Mouse (Mus musculus): Measurements from ENCODE around the gene Mapk9. TPM values are rescaled to one million over a fixed set of nuclear protein-coding genes. Genes with fewer than 3 reads are reported as not detected.

Gene Mapk9
- polyA plus RNA-seq, 1 experiment from 2014 or later: 54.0 TPM

DNA sequence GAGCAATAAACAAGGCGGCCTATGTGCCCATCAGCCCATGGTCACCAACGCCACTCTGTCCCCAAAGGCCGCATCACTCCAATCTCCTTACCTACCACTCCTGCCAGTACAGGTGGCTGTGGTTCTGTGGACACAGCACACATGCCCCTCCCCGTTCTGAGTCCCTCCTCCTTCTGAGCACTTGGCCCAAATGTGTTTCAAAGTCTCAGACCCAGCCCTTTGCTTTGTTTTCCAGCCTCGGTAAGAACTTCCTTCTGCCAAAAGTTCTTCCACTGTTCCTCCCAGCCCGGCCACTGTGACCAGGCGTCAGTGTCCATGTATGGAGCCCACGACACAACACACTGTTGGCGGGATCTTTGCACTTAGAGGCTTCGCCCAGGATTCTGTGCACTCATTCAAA, 2.2 kb upstream of the Mapk9 start:
- Histone ChIP-seq H3K4me1 (replicated peaks) (peaks cover 26% of the 10 kb centered on the region), H3K27ac (no peak overlapping the region), H3K4me3 (no peak overlapping the region), H3K27me3 (no peaks in the 10 kb centered on the region), H3K4me2 (no peak overlapping the region), H3K9ac (no peak overlapping the region), H3K9me3 (no peaks in the 10 kb centered on the region), H3K36me3 (no peaks in the 10 kb centered on the region)
- ATAC-seq (ENCODE audit: low FRiP score): no peak
- WGBS: 92% methylated on average over 10 of the region's 10 CpGs

DNA sequence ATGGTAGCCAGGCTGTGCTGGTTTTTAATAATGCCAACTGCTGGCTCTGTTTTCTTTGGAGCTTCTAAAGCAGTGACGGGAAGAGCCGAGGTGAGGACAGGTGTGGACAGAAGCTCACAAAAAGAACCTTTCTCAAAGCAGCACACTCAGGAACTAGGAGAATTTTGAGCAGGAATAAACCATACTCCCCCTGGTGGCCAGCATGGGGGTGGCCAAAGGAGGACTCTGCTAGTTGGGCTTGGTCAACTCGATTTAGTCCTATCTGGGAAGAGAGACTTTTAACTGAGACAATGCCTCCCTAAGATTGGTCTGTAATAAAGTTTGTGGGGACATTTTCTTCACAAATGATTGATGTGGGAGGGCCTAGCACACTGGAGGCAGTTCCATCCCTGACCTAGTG, 1.6 kb upstream of the Mapk9 start:
- WGBS: 60% methylated on average over 3 of the region's 3 CpGs

DNA sequence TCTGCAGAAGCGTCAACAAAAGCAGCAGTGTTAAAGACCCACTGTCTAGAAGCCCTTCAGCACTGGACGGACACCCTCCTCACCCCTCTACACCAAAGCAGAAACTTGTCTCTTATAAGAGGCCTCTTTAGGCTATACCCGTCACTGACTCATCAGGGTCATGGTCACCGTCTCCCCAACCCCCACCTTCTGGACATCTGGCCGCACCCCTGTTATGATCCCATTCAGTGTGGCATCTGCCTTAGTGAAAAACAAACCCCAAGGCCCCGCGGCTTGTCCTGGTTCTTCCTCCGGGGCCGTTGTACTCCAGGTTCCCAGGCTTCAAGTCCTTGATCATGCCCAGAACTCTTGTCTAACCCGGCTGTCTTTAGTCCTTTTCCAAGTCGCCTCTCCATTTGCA, 593 bp upstream of the Mapk9 start:
- Histone ChIP-seq H3K4me1 (replicated peaks) (peaks cover 26% of the 10 kb centered on the region), H3K9me3 (no peaks in the 10 kb centered on the region), H3K4me2 (peak overlapping the region; percentile 78), H3K27ac (peak overlapping the region; percentile 94), H3K9ac (peak overlapping the region; percentile 99), H3K4me3 (peak overlapping the region; percentile 97), H3K27me3 (no peaks in the 10 kb centered on the region), H3K36me3 (peaks cover 13% of the 10 kb centered on the region)
- ATAC-seq (ENCODE audit: low FRiP score): peak; percentile 25; the same call in 1 of the 2 replicates
- WGBS: 44% methylated on average over 11 of the region's 11 CpGs

More for the DNA sequence above, 1.6 kb upstream of the Mapk9 start:
- Histone ChIP-seq H3K9ac (no peak overlapping the region), H3K27ac (no peak overlapping the region), H3K4me3 (no peak overlapping the region), H3K4me1 (replicated peaks) (peaks cover 26% of the 10 kb centered on the region), H3K27me3 (no peaks in the 10 kb centered on the region), H3K36me3 (peaks cover 3% of the 10 kb centered on the region), H3K9me3 (no peaks in the 10 kb centered on the region), H3K4me2 (no peak overlapping the region)
- ATAC-seq (ENCODE audit: low FRiP score): no peak

DNA sequence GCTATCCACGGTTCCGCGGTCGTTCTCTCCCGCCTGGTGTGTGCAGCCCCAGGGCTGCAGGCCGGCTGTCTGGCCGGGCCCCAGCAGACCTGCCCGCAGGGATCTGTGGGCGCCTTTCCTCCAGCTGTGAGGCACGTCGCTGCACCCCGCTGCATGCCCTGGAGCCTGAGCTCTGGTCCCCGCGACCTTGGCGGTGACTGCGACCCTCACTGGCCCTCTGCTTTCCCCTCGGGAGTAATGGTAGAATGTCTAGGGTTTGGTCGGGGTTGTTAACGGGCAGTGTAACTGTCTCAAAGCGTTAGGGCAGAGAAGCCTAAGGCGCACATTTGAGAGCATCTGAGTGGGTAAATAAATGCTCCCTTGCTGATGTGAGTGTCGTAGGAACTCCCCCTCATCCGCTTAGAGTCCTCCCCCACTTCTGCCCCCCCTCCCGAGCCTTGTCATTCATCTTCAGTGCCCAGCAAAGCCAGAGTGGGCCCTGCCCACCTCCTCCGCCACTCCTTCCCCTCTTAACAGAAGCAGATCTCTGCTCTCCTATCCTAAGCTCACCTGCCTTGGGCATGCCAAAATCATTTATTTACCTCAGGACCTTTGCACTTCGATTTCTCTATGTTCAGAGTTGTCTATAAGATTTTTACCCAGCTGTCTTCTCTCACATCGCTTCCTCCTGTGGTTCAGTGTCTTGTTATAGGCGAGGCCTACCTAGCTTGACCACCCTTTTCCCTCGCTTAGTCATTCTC, 690 bp downstream of the Mapk9 start:
- H3K27me3 ChIP-seq: no peaks in the 10 kb centered on the region
- peak overlapping the region; percentile 97 for H3K4me3 ChIP-seq
- H3K36me3 ChIP-seq: peaks cover 13% of the 10 kb centered on the region
- peak overlapping the region; percentile 78 for H3K4me2 ChIP-seq
- peak overlapping the region; percentile 99 for H3K9ac ChIP-seq
- peaks cover 30% of the 10 kb centered on the region for H3K4me1 ChIP-seq (replicated peaks)
- ATAC-seq (ENCODE audit: low FRiP score): peak; percentile 9
- no peaks in the 10 kb centered on the region for H3K9me3 ChIP-seq
- 8% methylated on average over 28 of the region's 29 CpGs for WGBS
- H3K27ac ChIP-seq: peak overlapping the region; percentile 94

DNA sequence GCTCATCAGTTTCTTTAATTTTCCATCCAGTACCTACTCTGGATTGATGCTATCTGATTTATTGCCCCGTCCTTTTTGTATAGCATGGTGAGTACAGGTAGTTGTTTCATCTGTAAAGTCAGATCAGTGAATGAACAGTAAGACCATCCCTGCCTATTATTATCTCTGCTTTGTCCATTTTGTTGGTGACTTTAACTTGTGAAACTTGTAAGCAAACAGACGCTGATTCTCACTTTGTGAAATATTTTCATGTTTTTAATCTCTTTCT, 1.2 kb downstream of the Mapk9 start:
- no peaks in the 10 kb centered on the region for H3K9me3 ChIP-seq
- peak overlapping the region; percentile 94 for H3K27ac ChIP-seq
- H3K4me2 ChIP-seq: peak overlapping the region; percentile 78
- ATAC-seq (ENCODE audit: low FRiP score): no peak
- H3K4me3 ChIP-seq: peak overlapping the region; percentile 97
- H3K4me1 ChIP-seq (replicated peaks): peaks cover 30% of the 10 kb centered on the region
- 81% methylated on average over 2 of the region's 2 CpGs for WGBS
- H3K36me3 ChIP-seq: peaks cover 13% of the 10 kb centered on the region
- peak overlapping the region; percentile 99 for H3K9ac ChIP-seq
- H3K27me3 ChIP-seq: no peaks in the 10 kb centered on the region

DNA sequence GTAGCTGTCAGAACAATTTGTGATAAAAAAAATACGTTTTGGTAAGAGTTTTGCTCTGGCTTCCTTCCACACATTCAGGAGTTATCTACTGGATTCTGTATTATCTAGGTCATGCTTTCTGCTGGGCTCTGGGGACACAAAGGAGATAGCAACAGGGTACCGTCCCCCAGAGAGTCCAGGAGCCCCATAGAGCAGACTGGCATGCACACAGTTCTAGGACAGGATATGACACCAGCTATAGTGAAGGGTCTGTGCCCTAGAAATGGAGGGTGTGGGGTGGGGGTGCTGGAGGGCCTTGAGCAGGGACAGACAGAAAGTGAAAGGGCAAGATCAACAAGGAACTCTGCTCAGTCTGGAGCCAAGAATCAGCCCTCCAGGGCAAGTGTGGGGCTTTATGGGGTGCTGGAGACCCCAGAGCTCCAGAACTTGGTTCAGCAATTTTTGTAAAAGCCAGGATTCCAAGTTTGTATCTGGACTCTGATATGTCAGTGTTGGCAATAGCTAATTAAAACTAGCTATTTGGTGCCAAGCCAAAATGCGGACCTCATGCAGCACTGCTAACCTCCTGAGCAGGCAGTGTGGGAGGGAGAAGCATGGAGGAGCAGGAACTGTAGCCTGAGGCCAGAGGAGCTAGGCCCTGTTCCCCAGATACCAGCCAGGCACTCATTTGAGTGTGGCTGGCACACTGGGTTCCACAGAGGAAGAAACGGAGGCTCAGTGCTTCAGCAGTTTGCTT, 1.7 kb downstream of the Mapk9 start:
- H3K4me1 ChIP-seq (replicated peaks): peaks cover 30% of the 10 kb centered on the region
- peak overlapping the region; percentile 35 for H3K27ac ChIP-seq
- peak overlapping the region; percentile 97 for H3K4me3 ChIP-seq
- 62% methylated on average over 4 of the region's 4 CpGs for WGBS
- H3K4me2 ChIP-seq: peak overlapping the region; percentile 78
- H3K9me3 ChIP-seq: no peaks in the 10 kb centered on the region
- peaks cover 13% of the 10 kb centered on the region for H3K36me3 ChIP-seq
- H3K9ac ChIP-seq: peak overlapping the region; percentile 99
- H3K27me3 ChIP-seq: no peaks in the 10 kb centered on the region
- no peak for ATAC-seq (ENCODE audit: low FRiP score)

DNA sequence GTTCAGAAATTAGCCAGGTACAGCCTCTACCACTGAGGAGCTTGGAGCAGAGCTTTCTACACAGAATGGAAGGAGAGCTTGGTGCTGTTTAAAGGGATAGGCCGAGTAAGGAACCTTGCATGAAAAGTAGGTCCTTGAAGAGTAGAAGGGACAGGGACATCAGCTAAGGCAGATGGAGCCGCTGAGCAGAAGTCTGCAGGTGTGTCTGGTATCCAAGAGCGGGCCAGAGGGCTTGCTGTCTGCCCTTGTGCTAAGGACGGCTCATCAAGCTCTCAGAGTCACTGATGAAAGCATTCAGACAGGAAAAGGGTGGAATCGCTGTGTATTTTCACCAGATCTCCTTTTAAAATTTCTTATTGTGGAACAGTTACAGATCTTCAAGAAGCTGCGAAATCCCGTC, 3.8 kb downstream of the Mapk9 start:
- peaks cover 26% of the 10 kb centered on the region for H3K36me3 ChIP-seq
- no peak overlapping the region for H3K4me3 ChIP-seq
- H3K4me2 ChIP-seq: no peak overlapping the region
- H3K9me3 ChIP-seq: no peaks in the 10 kb centered on the region
- WGBS: 91% methylated on average over 7 of the region's 7 CpGs
- H3K9ac ChIP-seq: no peak overlapping the region
- H3K27me3 ChIP-seq: no peaks in the 10 kb centered on the region
- H3K4me1 ChIP-seq (replicated peaks): peaks cover 35% of the 10 kb centered on the region
- no peak overlapping the region for H3K27ac ChIP-seq
- ATAC-seq (ENCODE audit: low FRiP score): no peak

DNA sequence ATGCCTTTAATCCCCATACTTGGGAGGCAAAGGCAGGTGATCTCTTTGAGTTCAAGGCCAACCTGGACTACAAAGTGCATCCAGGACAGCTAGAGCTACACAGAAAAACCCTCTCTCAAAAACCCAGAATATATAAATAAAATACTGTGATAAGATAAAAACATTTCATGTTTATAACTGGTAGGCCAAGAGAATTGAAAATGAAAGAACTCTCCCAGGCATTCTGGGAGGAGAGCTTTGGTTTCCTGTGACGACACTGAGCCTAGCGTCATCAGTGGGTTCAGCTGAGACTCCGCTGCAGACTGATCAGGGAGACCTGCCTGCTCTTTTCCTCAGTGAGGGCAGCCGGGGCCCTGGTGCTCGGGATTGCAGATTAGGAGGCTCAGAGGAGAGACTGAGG, 8.6 kb downstream of the Mapk9 start:
- Histone ChIP-seq H3K9me3 (no peaks in the 10 kb centered on the region), H3K4me3 (no peak overlapping the region), H3K27ac (no peak overlapping the region), H3K9ac (0 out of 2 replicates have a peak overlapping the region, but pooled peaks have one; percentile 35), H3K36me3 (peaks cover 40% of the 10 kb centered on the region), H3K4me2 (no peak overlapping the region), H3K4me1 (replicated peaks) (peaks cover 10% of the 10 kb centered on the region; the same call in 1 of the 2 replicates), H3K27me3 (no peaks in the 10 kb centered on the region)
- 89% methylated on average over 5 of the region's 5 CpGs for WGBS
- ATAC-seq (ENCODE audit: low FRiP score): no peak

DNA sequence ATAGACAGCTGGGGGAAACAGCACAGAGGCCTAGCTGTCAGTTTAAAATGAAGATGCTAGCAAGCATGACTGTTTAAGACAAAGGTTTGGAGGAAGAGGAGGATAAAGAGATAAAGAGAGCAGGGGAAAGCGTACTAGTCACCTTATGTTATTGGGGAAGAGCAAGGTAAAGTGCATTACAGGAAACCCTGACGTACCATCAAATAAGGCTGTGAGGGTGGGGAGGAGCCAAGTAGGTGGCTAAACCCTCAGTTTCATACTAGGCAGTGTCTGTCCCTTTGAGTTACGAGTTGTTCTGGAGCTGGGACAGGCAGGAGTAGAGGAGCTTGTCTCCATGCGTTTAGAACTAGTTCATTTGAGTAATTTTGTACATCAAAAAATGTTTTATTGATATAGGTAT, 14.6 kb downstream of the Mapk9 start:
- H3K4me3 ChIP-seq: no peak overlapping the region
- H3K9ac ChIP-seq: no peak overlapping the region
- no peak overlapping the region for H3K4me2 ChIP-seq
- peaks cover 30% of the 10 kb centered on the region for H3K36me3 ChIP-seq
- WGBS: 94% methylated on average over 4 of the region's 4 CpGs
- H3K9me3 ChIP-seq: no peaks in the 10 kb centered on the region
- H3K4me1 ChIP-seq (replicated peaks): no peaks in the 10 kb centered on the region
- H3K27me3 ChIP-seq: no peaks in the 10 kb centered on the region
- no peak overlapping the region for H3K27ac ChIP-seq
- no peak for ATAC-seq (ENCODE audit: low FRiP score)

DNA sequence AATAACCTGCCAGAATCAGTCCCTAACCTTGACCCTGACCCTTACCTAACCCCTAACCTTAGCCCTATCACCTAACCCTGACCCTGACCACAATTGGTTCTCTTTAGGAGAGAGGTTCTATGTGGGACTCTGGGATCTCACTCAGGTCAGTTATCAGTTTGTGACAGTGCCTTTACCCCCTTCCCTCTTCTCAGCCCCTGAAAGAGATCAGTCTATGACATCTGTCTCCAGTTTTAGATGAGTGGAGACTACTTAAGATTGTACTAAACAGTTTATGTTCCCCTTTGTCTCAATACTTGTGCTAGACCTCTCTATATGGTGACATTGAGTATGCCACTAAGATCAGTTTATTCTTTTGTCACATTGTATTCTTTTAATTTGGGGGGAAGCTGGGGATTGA, 17.4 kb downstream of the Mapk9 start:
- Histone ChIP-seq H3K9ac (no peak overlapping the region), H3K4me1 (replicated peaks) (no peaks in the 10 kb centered on the region), H3K9me3 (no peaks in the 10 kb centered on the region), H3K4me2 (no peak overlapping the region), H3K27ac (no peak overlapping the region), H3K36me3 (peaks cover 33% of the 10 kb centered on the region), H3K27me3 (no peaks in the 10 kb centered on the region), H3K4me3 (no peak overlapping the region)
- ATAC-seq (ENCODE audit: low FRiP score): no peak

DNA sequence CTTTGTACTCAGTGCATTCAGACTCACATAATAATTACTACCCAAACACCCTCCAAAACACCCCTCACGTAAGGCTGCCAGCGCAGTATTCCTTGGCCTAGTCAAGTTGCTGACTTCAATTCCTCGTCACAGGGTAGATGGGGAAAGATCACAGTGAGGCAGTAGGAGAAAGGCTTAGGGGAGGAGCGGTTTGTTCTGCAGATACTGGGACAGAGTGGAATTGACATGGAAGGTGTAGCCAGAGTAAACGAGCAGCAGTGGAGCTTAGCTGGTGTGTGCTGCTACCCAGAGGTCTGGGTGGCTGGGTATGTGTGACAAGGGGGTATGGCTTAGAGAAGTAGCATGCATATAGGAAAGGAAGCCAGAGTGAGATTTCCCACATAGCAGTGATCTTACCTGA, 20.8 kb downstream of the Mapk9 start:
- 95% methylated on average over 5 of the region's 5 CpGs for WGBS
- Histone ChIP-seq H3K4me2 (no peak overlapping the region), H3K36me3 (peaks cover 48% of the 10 kb centered on the region), H3K27ac (no peak overlapping the region), H3K9me3 (no peaks in the 10 kb centered on the region), H3K4me3 (no peak overlapping the region), H3K4me1 (replicated peaks) (no peaks in the 10 kb centered on the region), H3K27me3 (no peaks in the 10 kb centered on the region), H3K9ac (no peak overlapping the region)
- no peak for ATAC-seq (ENCODE audit: low FRiP score)

DNA sequence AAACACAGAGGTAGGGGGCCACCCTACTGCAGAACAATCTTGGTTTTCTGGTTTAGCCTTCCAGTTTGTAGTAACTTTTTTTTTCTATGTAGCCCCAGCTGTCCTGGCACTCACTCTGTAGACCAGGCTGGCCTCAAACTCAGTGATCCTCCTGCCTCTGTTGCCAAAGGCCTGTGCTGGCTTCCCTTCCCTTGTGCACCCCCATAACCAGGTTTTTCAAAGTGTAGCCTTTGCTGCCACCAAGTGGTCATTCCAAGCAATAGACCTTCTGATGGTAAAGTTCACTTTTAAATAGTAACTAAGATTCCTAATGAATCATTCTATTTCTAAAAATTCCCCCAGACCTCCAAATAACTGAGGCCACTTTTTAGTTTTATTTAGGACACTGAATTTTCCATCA, 23.2 kb downstream of the Mapk9 start:
- H3K4me3 ChIP-seq: no peak overlapping the region
- no peak overlapping the region for H3K27ac ChIP-seq
- H3K4me2 ChIP-seq: no peak overlapping the region
- no peaks in the 10 kb centered on the region for H3K4me1 ChIP-seq (replicated peaks)
- ATAC-seq (ENCODE audit: low FRiP score): no peak
- no peaks in the 10 kb centered on the region for H3K9me3 ChIP-seq
- peaks cover 62% of the 10 kb centered on the region for H3K36me3 ChIP-seq
- no peak overlapping the region for H3K9ac ChIP-seq
- H3K27me3 ChIP-seq: no peaks in the 10 kb centered on the region

DNA sequence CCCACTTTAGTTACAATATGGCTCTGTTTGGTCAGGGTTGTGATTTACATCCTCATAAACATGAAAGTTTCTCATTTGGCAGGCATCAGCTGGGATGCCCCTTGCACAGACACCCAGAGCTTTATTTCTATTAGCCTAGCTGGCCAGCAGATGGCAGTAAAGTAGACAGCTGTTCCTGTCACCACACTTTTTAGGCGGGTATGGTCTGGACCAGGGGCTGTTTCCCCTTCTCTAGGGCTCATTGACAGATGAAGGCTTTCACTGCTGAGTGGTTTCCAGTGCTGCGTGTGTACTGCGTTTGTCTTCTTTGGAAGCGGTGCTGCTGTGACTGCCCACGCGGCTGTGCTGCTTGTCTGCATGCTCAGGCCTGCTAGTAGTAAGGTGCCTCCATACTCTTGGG, 25.4 kb downstream of the Mapk9 start:
- H3K4me3 ChIP-seq: no peak overlapping the region
- no peaks in the 10 kb centered on the region for H3K27me3 ChIP-seq
- H3K36me3 ChIP-seq: peaks cover 64% of the 10 kb centered on the region
- no peaks in the 10 kb centered on the region for H3K9me3 ChIP-seq
- H3K4me1 ChIP-seq (replicated peaks): peaks cover 5% of the 10 kb centered on the region; the same call in 1 of the 2 replicates
- no peak overlapping the region for H3K27ac ChIP-seq
- WGBS: 50% methylated on average over 6 of the region's 6 CpGs
- H3K9ac ChIP-seq: no peak overlapping the region
- no peak overlapping the region for H3K4me2 ChIP-seq
- ATAC-seq (ENCODE audit: low FRiP score): peak; percentile 74

All from hindbrain, embryonic 13.5 days (tissue).